Mouse (Mus musculus) erythroblast, embryonic 14.5 days (primary cell): ENCODE measurements around the gene Tulp4.

ENCODE experiments used
- GATA1 ChIP-seq: IDR thresholded peaks from 2 replicates; pipeline ENCODE4 v1.6.1; 2012; ENCODE audit warnings: low read length, inconsistent platforms, mixed read lengths
- TAL1 ChIP-seq: IDR thresholded peaks from 3 replicates; pipeline ENCODE4 v1.6.1; 2012; ENCODE audit warnings: low read length, inconsistent platforms, mixed read lengths

DNA sequence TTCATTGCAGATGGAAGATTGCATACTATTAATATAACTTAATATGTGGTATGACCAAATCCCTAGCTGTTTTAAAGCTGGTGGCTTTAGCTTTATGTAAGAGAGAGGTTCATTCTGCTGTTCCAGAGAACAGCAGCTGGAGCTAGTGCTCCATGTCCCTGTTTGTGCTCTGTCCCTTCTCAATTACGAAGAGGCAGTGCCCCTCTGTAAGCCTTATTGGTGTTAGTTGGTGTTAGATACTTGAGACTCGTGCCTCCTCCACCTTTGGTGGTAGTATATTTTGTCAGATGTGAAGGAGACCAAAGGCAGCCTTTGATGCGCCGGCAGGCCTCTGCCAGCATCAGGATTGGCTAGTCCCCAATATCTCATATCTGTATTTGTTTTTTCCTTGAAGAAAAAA lies 92.9 kb downstream of the Tulp4 start:
- TF ChIP-seq GATA1, result no peak
- TF ChIP-seq TAL1, result no peak
